Mouse (Mus musculus): ENCODE data around the gene Dph1.

GRCm38 (mm10) chr11:75209363-75209762 lies 18.3 kb upstream of the Dph1 start:
- no peak for TF ChIP-seq POLR2A (IDR thresholded peaks at IDR 0.05; ENCODE audit: extremely low read depth, insufficient read depth, low read length)
- TF ChIP-seq CTCF (IDR thresholded peaks at IDR 0.05; ENCODE audit: low read depth, low read length): no peak

All from liver, adult 2 months (tissue).